Mouse (Mus musculus) testis, adult 2 months (tissue): ENCODE results near the gene Cracr2b.

Source experiments
- CTCF ChIP-seq: fragments of 200-500 bp; IDR thresholded peaks from 2 replicates; pipeline ENCODE4 v1.5.1; 2012; ENCODE audit warnings: low read depth, mild to moderate bottlenecking, inconsistent platforms, low read length, moderate library complexity; ENCODE audit not compliant: control insufficient read depth, insufficient read depth, insufficient replicate concordance
- POLR2A ChIP-seq: fragments of 200-500 bp; IDR thresholded peaks from 2 replicates; pipeline ENCODE4 v1.6.1; 2012; ENCODE audit warnings: low read depth, mild to moderate bottlenecking, inconsistent platforms, low read length, moderate library complexity; ENCODE audit not compliant: control insufficient read depth

GRCm38 (mm10) chr7:141439811-141440210, 21.1 kb upstream of the Cracr2b start:
- no peak for TF ChIP-seq POLR2A
- no peak for TF ChIP-seq CTCF
